14 mouse cellular contexts compared by ENCODE assay signal in genomic region chr1:92916725-92917124, GRCm38 (mm10). TPM values are rescaled to one million over a fixed set of nuclear protein-coding genes. Genes with fewer than 3 reads are reported as not detected.
DNase-seq lines count a peak whose midpoint lies in the region.
"Had no signal": no experiment of that assay in that cellular context is flagged by ENCODE, and none has a peak within 500 bp of the region (broad histone marks: within the 10 kb centered on the region; RNA-seq: fewer than 3 reads in every experiment).

No protein-coding gene starts in this region.

- DNase-seq in adrenal gland, postnatal 14 days, result peak; percentile 3
- DNase-seq in adrenal gland, postnatal 25 days, result no peak
- peak; percentile 90 for DNase-seq in heart, adult 11 months
- no peak for DNase-seq in heart, adult 8-10 months (ENCODE audit: low spot score)
- DNase-seq: adrenal gland, adult 2 months; adrenal gland, adult 8-10 months; adrenal gland, postnatal 10 days; adrenal gland, postnatal 36 days; B cell, adult 2 months; cerebellum, adult 11 months; cerebellum, adult 11-12 months; cerebellum, adult 18-20 months; cerebellum, adult 8-10 months had no signal

RNA-seq across cellular contexts. Expression of gene Rnpepl1, which starts 6.1 kb away (rescaled TPM):
- 69.4 and 74.6 TPM in 2 replicates for total RNA-seq in adrenal gland, postnatal 14 days (2021)
- 93.6 and 108 TPM in 2 replicates for total RNA-seq in adrenal gland, postnatal 25 days (2021)
- total RNA-seq in heart, adult 8-10 months (2022), result 10 to 100 TPM; 72.0 to 80.4 (median 77.3) TPM

RNA-seq across cellular contexts. Expression of gene Dusp28, which starts 9.9 kb away (rescaled TPM):
- total RNA-seq in adrenal gland, postnatal 14 days (2021), result 12.9 and 13.6 TPM in 2 replicates
- 11.2 and 15.2 TPM in 2 replicates for total RNA-seq in adrenal gland, postnatal 25 days (2021)
- 10 to 100 TPM; 15.6 to 16.6 (median 16.5) TPM for total RNA-seq in heart, adult 8-10 months (2022)

RNA-seq across cellular contexts. Expression of gene Ankmy1, which starts 14.0 kb away (rescaled TPM):
- total RNA-seq in adrenal gland, postnatal 14 days (2021), result 0.67 and 0.94 TPM in 2 replicates
- total RNA-seq in adrenal gland, postnatal 25 days (2021), result 0.52 and 1.5 TPM in 2 replicates
- total RNA-seq in heart, adult 8-10 months (2022), result under 1 TPM in 2 of 4 experiments, not detected in 2; 0.09 to 0.11 TPM
- total RNA-seq: MEL had no signal

RNA-seq across cellular contexts. Expression of gene Capn10, which starts 17.5 kb away (rescaled TPM):
- total RNA-seq in adrenal gland, postnatal 14 days (2021), result 16.2 and 18.7 TPM in 2 replicates
- 25.3 and 28.8 TPM in 2 replicates for total RNA-seq in adrenal gland, postnatal 25 days (2021)
- total RNA-seq in heart, adult 8-10 months (2022), result 1 to 10 TPM; 4.9 to 7.4 (median 6.7) TPM

RNA-seq across cellular contexts. Expression of gene Gpr35, which starts 33.9 kb away (rescaled TPM):
- total RNA-seq in adrenal gland, postnatal 14 days (2021), result 1.9 and 3.5 TPM in 2 replicates
- 0.33 and 0.49 TPM in 2 replicates for total RNA-seq in adrenal gland, postnatal 25 days (2021)
- total RNA-seq in heart, adult 8-10 months (2022), result 1 to 10 TPM in 1 of 4 experiments, under 1 TPM in 3; 0.19 to 1.3 (median 0.47) TPM
- total RNA-seq: MEL had no signal

Comparison
In these comparisons a context has a peak if more than half of its experiments do, and no peak if none do; other contexts are left out.
1. DNase-seq: peak in adrenal gland, postnatal 14 days (single experiment) and heart, adult 11 months (single experiment); none in adrenal gland, postnatal 25 days (single experiment) and heart, adult 8-10 months (single experiment).